Mouse (Mus musculus): ENCODE measurements around the gene Shisa7. TPM values are rescaled to one million over a fixed set of nuclear protein-coding genes. Genes with fewer than 3 reads are reported as not detected.
"Not testable (repeated sequence)": the region's sequence is repeated elsewhere in the genome, so short reads cannot be mapped to it uniquely, and the experiment has no call there.

Gene Shisa7
- total RNA-seq, 2 experiments from 2014 or later = not detected

- DNase-seq = no peak
- intact Hi-C loops (cut with DNase I) = no loop called here
These were observed 6.3 kb upstream of the Shisa7 start for GRCm38 (mm10) chr7:4850621-4851314.

GRCm38 (mm10) chr7:4849372-4849771 lies 4.9 kb upstream of the Shisa7 start:
- intact Hi-C loops (cut with DNase I) = no loop called here

GRCm38 (mm10) chr7:4844917-4845309 lies 417 bp upstream of the Shisa7 start:
- intact Hi-C loops (cut with DNase I) = no loop called here
- DNase-seq = no peak

More at GRCm38 (mm10) chr7:4849372-4849771, 4.9 kb upstream of the Shisa7 start:
- DNase-seq = no peak

- DNase-seq = no peak
- intact Hi-C loops (cut with DNase I) = no loop called here
These were observed 772 bp downstream of the Shisa7 start for GRCm38 (mm10) chr7:4843604-4844244.

- no peak for DNase-seq
- intact Hi-C loops (cut with DNase I) = no loop called here
These were observed 1.8 kb downstream of the Shisa7 start for GRCm38 (mm10) chr7:4842634-4843131.

- intact Hi-C loops (cut with DNase I) = no loop called here
- no peak for DNase-seq
These were observed 2.4 kb downstream of the Shisa7 start for GRCm38 (mm10) chr7:4842077-4842476.

GRCm38 (mm10) chr7:4837639-4838038 lies 6.9 kb downstream of the Shisa7 start:
- DNase-seq = no peak
- intact Hi-C loops (cut with DNase I) = no loop called here

GRCm38 (mm10) chr7:4836351-4836792 lies 8.1 kb downstream of the Shisa7 start:
- intact Hi-C loops (cut with DNase I) = no loop called here
- DNase-seq = peak in 1 of 2 experiments; percentile 24

- no peak for DNase-seq
- intact Hi-C loops (cut with DNase I) = no loop called here
These were observed 8.7 kb downstream of the Shisa7 start for GRCm38 (mm10) chr7:4835631-4836327.

- intact Hi-C loops (cut with DNase I) = no loop called here
- no peak for DNase-seq
These were observed 14.0 kb downstream of the Shisa7 start for GRCm38 (mm10) chr7:4830476-4830875.

GRCm38 (mm10) chr7:4825365-4825764 lies 19.1 kb downstream of the Shisa7 start:
- intact Hi-C loops (cut with DNase I) = no loop called here
- DNase-seq = no peak

GRCm38 (mm10) chr7:4822162-4822907 lies 22.2 kb downstream of the Shisa7 start:
- intact Hi-C loops (cut with DNase I) = no loop called here
- DNase-seq = no peak

GRCm38 (mm10) chr7:4821690-4822089 lies 22.8 kb downstream of the Shisa7 start:
- intact Hi-C loops (cut with DNase I) = no loop called here

GRCm38 (mm10) chr7:4820925-4821324 lies 23.6 kb downstream of the Shisa7 start:
- intact Hi-C loops (cut with DNase I); DNase-seq: not testable (repeated sequence)

More at GRCm38 (mm10) chr7:4821690-4822089, 22.8 kb downstream of the Shisa7 start:
- no peak for DNase-seq

- no peak for DNase-seq
- intact Hi-C loops (cut with DNase I) = loop anchor here (10.0 kb wide), 1 partner anchor 48 kb away; no protein-coding TSS in a partner anchor
These were observed 27.9 kb downstream of the Shisa7 start for GRCm38 (mm10) chr7:4816559-4816958.

GRCm38 (mm10) chr7:4813105-4813791 lies 31.2 kb downstream of the Shisa7 start:
- intact Hi-C loops (cut with DNase I) = loop anchor here (10.0 kb wide), 1 partner anchor 52 kb away; no protein-coding TSS in a partner anchor
- no peak for DNase-seq

- DNase-seq = peak; percentile 97 to 98
- intact Hi-C loops (cut with DNase I) = loop anchor here (10.0 kb wide), 1 partner anchor 52 kb away; no protein-coding TSS in a partner anchor
These were observed 32.0 kb downstream of the Shisa7 start, which contains the start of gene Ube2s for GRCm38 (mm10) chr7:4812303-4813104. Ube2s (minus strand) TSS chr7:4812590.

- peak in 1 of 2 experiments; percentile 21 for DNase-seq
- intact Hi-C loops (cut with DNase I) = loop anchor here (10.0 kb wide), 1 partner anchor 53 kb away; no protein-coding TSS in a partner anchor
These were observed 32.6 kb downstream of the Shisa7 start for GRCm38 (mm10) chr7:4811842-4812302.
